Mouse (Mus musculus) megakaryocyte, embryonic 14.5 days (primary cell): ENCODE measurements around the gene Plekhg3.

Experiments
- FLI1 ChIP-seq: IDR thresholded peaks from 2 replicates; pipeline ENCODE4 v1.6.1; 2012; ENCODE audit warnings: low read length, inconsistent platforms, mixed read lengths
- GATA1 ChIP-seq: IDR thresholded peaks from 3 replicates; pipeline ENCODE4 v1.6.1; 2012; ENCODE audit warnings: mixed read lengths, low read length, inconsistent platforms, borderline replicate concordance

DNA sequence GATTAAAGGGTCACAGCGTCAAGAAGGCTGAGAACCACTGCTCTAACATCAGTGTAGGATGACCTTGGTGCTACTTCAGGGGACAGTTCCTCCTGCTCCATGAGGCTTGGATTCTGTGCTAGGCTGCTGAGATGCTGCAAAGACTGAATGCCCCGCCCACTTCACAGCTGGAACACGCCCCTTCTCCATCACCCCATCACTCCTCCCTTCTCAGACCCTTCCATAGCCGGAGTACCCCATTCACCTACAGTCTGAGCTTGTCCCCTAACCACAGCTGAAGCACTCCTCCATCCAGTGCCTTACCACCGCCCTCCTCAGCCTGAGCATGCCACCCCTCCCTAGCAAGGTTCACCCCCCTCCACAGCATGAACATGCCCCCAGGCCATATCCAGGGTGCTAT lies 89.2 kb downstream of the Plekhg3 start:
- TF ChIP-seq GATA1 (no peak), FLI1 (no peak)
